Mouse (Mus musculus) kidney, adult 2 months (tissue): ENCODE measurements around the gene Stx8.

Source experiments
- CTCF ChIP-seq: fragments of 200-500 bp; conservative IDR thresholded peaks from 2 replicates; pipeline ENCODE4 v1.5.1; 2011; ENCODE audit warnings: low read depth, mild to moderate bottlenecking, control low read depth, low read length, moderate library complexity, mixed read lengths; ENCODE audit not compliant: insufficient read depth, insufficient read length
- POLR2A ChIP-seq: fragments of 200-500 bp; IDR thresholded peaks from one replicate; pipeline ENCODE4 v1.6.1; 2011; ENCODE audit warnings: low read depth, low read length, control low read depth

- TF ChIP-seq CTCF (no peak), POLR2A (no peak)
Measured at GRCm38 (mm10) chr11:68220733-68221132, 254.7 kb downstream of the Stx8 start.
